Mouse (Mus musculus): Measurements from ENCODE around the gene Siah3.

DNA sequence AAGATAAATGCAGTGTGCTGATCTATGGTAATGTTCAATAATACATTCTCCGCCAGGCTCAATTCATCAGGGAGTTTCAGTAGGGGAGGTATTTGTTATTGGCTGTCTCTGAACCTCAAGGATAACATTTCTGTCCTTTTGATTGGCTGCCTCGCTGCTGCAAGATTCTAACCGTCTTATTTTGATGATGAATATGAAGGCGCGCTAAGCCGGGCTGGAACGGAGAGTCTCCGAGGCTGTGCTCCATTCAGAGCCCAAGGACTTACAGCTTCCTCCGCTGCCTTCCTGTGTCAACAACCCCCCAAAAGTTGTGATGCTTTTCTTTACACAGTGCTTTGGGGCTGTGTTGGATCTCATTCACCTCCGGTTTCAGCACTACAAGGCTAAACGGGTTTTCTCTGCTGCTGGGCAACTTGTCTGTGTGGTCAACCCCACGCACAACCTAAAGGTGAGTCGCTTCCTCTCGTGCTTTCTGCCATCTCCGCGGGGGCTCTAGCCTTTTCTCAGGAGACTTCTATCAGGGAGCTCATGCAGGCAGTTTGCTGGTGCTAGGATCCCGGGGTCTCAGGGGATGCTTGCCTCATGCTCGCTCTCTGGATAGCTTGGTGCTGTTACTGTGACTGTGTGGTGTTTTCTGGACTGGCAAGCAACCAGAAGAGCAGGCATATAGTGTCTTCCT, at the start of gene Siah3:
- TF ChIP-seq EP300 (IDR thresholded peaks at IDR 0.05; ENCODE audit: low read depth) = no peak
- TF ChIP-seq CTCF (IDR thresholded peaks at IDR 0.05; ENCODE audit: low read depth) = no peak
